Mouse (Mus musculus) liver, embryonic 14.5 days (tissue): ENCODE measurements around the gene Ermard.

Experiments
- CTCF ChIP-seq: IDR thresholded peaks from 2 replicates; pipeline ENCODE4 v1.5.1; 2016; ENCODE audit warnings: antibody characterized with exemption, low read depth, control low read depth
- EP300 ChIP-seq: IDR thresholded peaks from 2 replicates; pipeline ENCODE4 v1.6.1; 2016; ENCODE audit warnings: antibody characterized with exemption, low read depth

DNA sequence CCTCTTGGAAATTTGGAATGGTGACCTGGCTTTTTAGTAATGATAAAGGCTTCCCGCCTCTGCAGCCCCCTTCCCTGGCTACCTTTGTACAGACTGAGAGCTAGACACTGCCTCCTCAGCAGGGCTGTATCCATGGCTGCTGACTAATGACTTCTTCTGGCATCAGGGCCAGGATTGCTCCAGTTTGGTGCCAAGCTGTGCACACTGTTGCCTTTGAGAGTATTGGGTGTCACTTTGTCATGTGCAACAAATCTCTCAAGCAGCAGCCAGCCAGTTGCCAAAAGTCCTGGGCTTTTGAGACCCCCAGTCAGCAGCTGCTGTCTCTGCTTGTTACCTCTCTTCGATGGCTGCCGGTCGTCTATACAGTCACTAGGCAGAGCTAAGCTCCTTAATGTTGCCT lies 60.3 kb downstream of the Ermard start:
- no peak for TF ChIP-seq CTCF
- TF ChIP-seq EP300 = no peak
